In genomic region chr12:69333547-69333946, GRCm38 (mm10) we compare ENCODE assay signal across 10 mouse cellular contexts. TPM values are rescaled to one million over a fixed set of nuclear protein-coding genes. Genes with fewer than 3 reads are reported as not detected.
DNase-seq lines count a peak whose midpoint lies in the region; ATAC-seq lines count a peak whose summit lies in the region.
"Had no signal": no experiment of that assay in that cellular context is flagged by ENCODE, and none has a peak within 500 bp of the region (broad histone marks: within the 10 kb centered on the region; RNA-seq: fewer than 3 reads in every experiment).

No protein-coding gene starts in this region.

- H3K36me3 ChIP-seq in forebrain, embryonic 14.5 days (ENCODE audit: control insufficient read depth, insufficient read depth, low read length) = peaks cover 58% of the 10 kb centered on the region
- H3K36me3 ChIP-seq in forebrain, embryonic 16.5 days (ENCODE audit: control insufficient read depth, insufficient read depth) = peaks cover 10% of the 10 kb centered on the region; the same call in 1 of the 2 replicates
- H3K36me3 ChIP-seq in neural tube, embryonic 11.5 days (ENCODE audit: control insufficient read depth, insufficient read depth, low read length) = peaks cover 4% of the 10 kb centered on the region; the same call in 1 of the 2 replicates
- peaks cover 7% of the 10 kb centered on the region; the same call in 1 of the 2 replicates for H3K36me3 ChIP-seq in forebrain, embryonic 11.5 days (ENCODE audit: control insufficient read depth, insufficient read depth, low read length)

- H3K27ac ChIP-seq in forebrain, embryonic 14.5 days (ENCODE audit: low read depth, low read length) = no peak overlapping the region
- no peak overlapping the region for H3K27ac ChIP-seq in forebrain, embryonic 16.5 days (ENCODE audit: low read length)
- H3K27ac ChIP-seq in neural tube, embryonic 11.5 days (ENCODE audit: low read depth, low read length) = no peak overlapping the region
- H3K27ac ChIP-seq in forebrain, embryonic 11.5 days (ENCODE audit: low read depth, low read length) = no peak overlapping the region
- H3K27ac ChIP-seq: heart, embryonic 13.5 days; lung, embryonic 15.5 days had no signal

- H3K4me3 ChIP-seq in forebrain, embryonic 14.5 days (ENCODE audit: low read depth, low read length) = no peak overlapping the region
- H3K4me3 ChIP-seq in forebrain, embryonic 16.5 days (replicated peaks; ENCODE audit: low read length) = no peak overlapping the region
- no peak overlapping the region for H3K4me3 ChIP-seq in neural tube, embryonic 11.5 days (ENCODE audit: low read depth, low read length)
- H3K4me3 ChIP-seq in forebrain, embryonic 11.5 days (ENCODE audit: low read depth, low read length) = no peak overlapping the region
- H3K4me3 ChIP-seq: heart, embryonic 13.5 days; lung, embryonic 15.5 days had no signal

- no peaks in the 10 kb centered on the region for H3K27me3 ChIP-seq in forebrain, embryonic 14.5 days (replicated peaks; ENCODE audit: control insufficient read depth, insufficient read depth, low read length)
- H3K27me3 ChIP-seq in forebrain, embryonic 16.5 days (replicated peaks; ENCODE audit: control insufficient read depth, insufficient read depth, low read length) = no peaks in the 10 kb centered on the region
- no peaks in the 10 kb centered on the region for H3K27me3 ChIP-seq in neural tube, embryonic 11.5 days (ENCODE audit: control insufficient read depth, insufficient read depth, low read length)
- no peaks in the 10 kb centered on the region for H3K27me3 ChIP-seq in forebrain, embryonic 11.5 days (ENCODE audit: control insufficient read depth, insufficient read depth, low read length)
- H3K27me3 ChIP-seq: heart, embryonic 13.5 days; lung, embryonic 15.5 days had no signal

- peak; percentile 47 for DNase-seq in forebrain, embryonic 14.5 days (ENCODE audit: low spot score)
- peak; percentile 23 for DNase-seq in neural tube, embryonic 11.5 days (ENCODE audit: low spot score)
- DNase-seq in neural tube, embryonic 10.5 days (ENCODE audit: extremely low spot score, low spot score) = no peak
- DNase-seq in c-Kit-positive CD71-negative TER-119-negative erythroid progenitor cells, embryonic 14.5 days (ENCODE audit: low read depth) = peak; percentile 36
- peak; percentile 54 for DNase-seq in lung, postnatal 10 days
- no peak for DNase-seq in frontal cortex, postnatal 14 days (ENCODE audit: low spot score in 2 of 2)
- DNase-seq in forebrain, embryonic 11.5 days (ENCODE audit: low spot score) = no peak

- WGBS in forebrain, embryonic 14.5 days = 92% methylated on average over 2 of the region's 2 CpGs
- WGBS in forebrain, embryonic 16.5 days = 92% methylated on average over 2 of the region's 2 CpGs
- 92% methylated on average over 2 of the region's 2 CpGs for WGBS in neural tube, embryonic 11.5 days
- 90% methylated on average over 2 of the region's 2 CpGs for WGBS in forebrain, embryonic 11.5 days

- no peak for ATAC-seq in forebrain, embryonic 14.5 days
- no peak for ATAC-seq in forebrain, embryonic 16.5 days
- ATAC-seq in neural tube, embryonic 11.5 days (ENCODE audit: insufficient read depth, low FRiP score, low TSS enrichment) = no peak
- no peak for ATAC-seq in forebrain, embryonic 11.5 days (replicated peaks; ENCODE audit: low FRiP score)

- no peak overlapping the region for H3K9ac ChIP-seq in forebrain, embryonic 14.5 days (ENCODE audit: low read length)
- no peak overlapping the region for H3K9ac ChIP-seq in forebrain, embryonic 16.5 days (replicated peaks; ENCODE audit: low read depth, low read length)
- H3K9ac ChIP-seq in neural tube, embryonic 11.5 days (ENCODE audit: low read length) = no peak overlapping the region
- no peak overlapping the region for H3K9ac ChIP-seq in forebrain, embryonic 11.5 days (ENCODE audit: low read length)
- H3K9ac ChIP-seq: heart, embryonic 13.5 days; lung, embryonic 15.5 days had no signal

- H3K4me1 ChIP-seq in forebrain, embryonic 14.5 days (ENCODE audit: control insufficient read depth, insufficient read depth, low read length) = no peaks in the 10 kb centered on the region
- no peaks in the 10 kb centered on the region for H3K4me1 ChIP-seq in forebrain, embryonic 16.5 days (replicated peaks; ENCODE audit: control insufficient read depth, insufficient read depth, low read length)
- H3K4me1 ChIP-seq in neural tube, embryonic 11.5 days (ENCODE audit: control insufficient read depth, insufficient read depth, low read length) = no peaks in the 10 kb centered on the region
- H3K4me1 ChIP-seq in forebrain, embryonic 11.5 days (replicated peaks; ENCODE audit: control insufficient read depth, insufficient read depth, low read length) = no peaks in the 10 kb centered on the region
- H3K4me1 ChIP-seq: heart, embryonic 13.5 days; lung, embryonic 15.5 days had no signal

- no peak overlapping the region for H3K4me2 ChIP-seq in forebrain, embryonic 14.5 days (ENCODE audit: low read length)
- H3K4me2 ChIP-seq in forebrain, embryonic 16.5 days (ENCODE audit: low read length) = no peak overlapping the region
- H3K4me2 ChIP-seq in neural tube, embryonic 11.5 days (ENCODE audit: low read depth) = no peak overlapping the region
- no peak overlapping the region for H3K4me2 ChIP-seq in forebrain, embryonic 11.5 days (ENCODE audit: low read depth, low read length, severe bottlenecking)
- H3K4me2 ChIP-seq: heart, embryonic 13.5 days; lung, embryonic 15.5 days had no signal

- no peaks in the 10 kb centered on the region for H3K9me3 ChIP-seq in forebrain, embryonic 14.5 days (replicated peaks; ENCODE audit: control insufficient read depth, low read length)
- H3K9me3 ChIP-seq in forebrain, embryonic 16.5 days (ENCODE audit: control insufficient read depth, low read length) = no peaks in the 10 kb centered on the region
- no peaks in the 10 kb centered on the region for H3K9me3 ChIP-seq in neural tube, embryonic 11.5 days (ENCODE audit: control insufficient read depth, low read length)
- H3K9me3 ChIP-seq in forebrain, embryonic 11.5 days (ENCODE audit: control insufficient read depth, low read length) = no peaks in the 10 kb centered on the region
- H3K9me3 ChIP-seq: heart, embryonic 13.5 days; lung, embryonic 15.5 days had no signal

RNA-seq across cellular contexts. Expression of gene Nemf, which starts 23.4 kb away (rescaled TPM):
- 67.4 and 80.0 TPM in 2 replicates for polyA plus RNA-seq in forebrain, embryonic 14.5 days (2014; fragmentation: Nextera tagmentation; extraction: Ambion mirVana)
- polyA plus RNA-seq in forebrain, embryonic 16.5 days (2015; fragmentation: Nextera tagmentation; extraction: Ambion mirVana) = 87.6 and 94.4 TPM in 2 replicates
- 80.3 and 82.1 TPM in 2 replicates for polyA plus RNA-seq in neural tube, embryonic 11.5 days (2014; fragmentation: Nextera tagmentation; extraction: Ambion mirVana)
- polyA plus RNA-seq in forebrain, embryonic 11.5 days (2014; fragmentation: Nextera tagmentation; extraction: Ambion mirVana) = 92.2 and 98.0 TPM in 2 replicates

RNA-seq across cellular contexts. Expression of gene Klhdc2, which starts 37.1 kb away (rescaled TPM):
- 286 TPM in 2 replicates for polyA plus RNA-seq in forebrain, embryonic 14.5 days (2014; fragmentation: Nextera tagmentation; extraction: Ambion mirVana)
- polyA plus RNA-seq in forebrain, embryonic 16.5 days (2015; fragmentation: Nextera tagmentation; extraction: Ambion mirVana) = 272 and 285 TPM in 2 replicates
- polyA plus RNA-seq in neural tube, embryonic 11.5 days (2014; fragmentation: Nextera tagmentation; extraction: Ambion mirVana) = 251 and 253 TPM in 2 replicates
- polyA plus RNA-seq in forebrain, embryonic 11.5 days (2014; fragmentation: Nextera tagmentation; extraction: Ambion mirVana) = 237 and 242 TPM in 2 replicates

RNA-seq across cellular contexts. Expression of gene Arf6, which starts 38.4 kb away (rescaled TPM):
- polyA plus RNA-seq in forebrain, embryonic 14.5 days (2014; fragmentation: Nextera tagmentation; extraction: Ambion mirVana) = 33.8 and 34.5 TPM in 2 replicates
- polyA plus RNA-seq in forebrain, embryonic 16.5 days (2015; fragmentation: Nextera tagmentation; extraction: Ambion mirVana) = 22.2 and 27.6 TPM in 2 replicates
- 52.4 and 55.8 TPM in 2 replicates for polyA plus RNA-seq in neural tube, embryonic 11.5 days (2014; fragmentation: Nextera tagmentation; extraction: Ambion mirVana)
- polyA plus RNA-seq in forebrain, embryonic 11.5 days (2014; fragmentation: Nextera tagmentation; extraction: Ambion mirVana) = 48.7 and 59.7 TPM in 2 replicates

RNA-seq across cellular contexts. Expression of gene Gm9887, which starts 38.7 kb away (rescaled TPM):
- polyA plus RNA-seq in forebrain, embryonic 14.5 days (2014; fragmentation: Nextera tagmentation; extraction: Ambion mirVana) = 0.83 and 1.3 TPM in 2 replicates
- polyA plus RNA-seq in forebrain, embryonic 16.5 days (2015; fragmentation: Nextera tagmentation; extraction: Ambion mirVana) = 0.62 TPM in 1 of 2 replicates, not detected in the other
- 1.4 and 1.6 TPM in 2 replicates for polyA plus RNA-seq in neural tube, embryonic 11.5 days (2014; fragmentation: Nextera tagmentation; extraction: Ambion mirVana)
- 0.80 and 2.3 TPM in 2 replicates for polyA plus RNA-seq in forebrain, embryonic 11.5 days (2014; fragmentation: Nextera tagmentation; extraction: Ambion mirVana)

Comparison
In these comparisons a context has a peak if more than half of its experiments do, and no peak if none do; other contexts are left out.
1. DNase-seq: peak in forebrain, embryonic 14.5 days (single experiment), neural tube, embryonic 11.5 days (single experiment), c-Kit-positive CD71-negative TER-119-negative erythroid progenitor cells, embryonic 14.5 days (single experiment) and lung, postnatal 10 days (single experiment); none in neural tube, embryonic 10.5 days (single experiment), frontal cortex, postnatal 14 days (0 of 2) and forebrain, embryonic 11.5 days (single experiment).